Mouse (Mus musculus): ENCODE measurements around the gene Ret. TPM values are rescaled to one million over a fixed set of nuclear protein-coding genes. Genes with fewer than 3 reads are reported as not detected.

Ret gene
- 4.4 TPM for polyA plus RNA-seq (2015; fragmentation: Illumina TruSeq; extraction: RNeasy Lipid Tissue Mini Kit (QIAGEN cat#74804); ENCODE audit: insufficient read depth, low read depth, low replicate concordance)

GRCm38 (mm10) chr6:118197440-118197975 is at the start of gene Ret:
Ret (minus strand) TSS chr6:118197718.

GRCm38 (mm10) chr6:118138731-118139709 is 58.5 kb downstream of the Ret start, which contains the start of gene Csgalnact2:
Csgalnact2 (minus strand) TSS chr6:118139140.

Other genes starting within 250 kb of the Ret start
- gene Rasgef1a, start 186.3 kb downstream of the Ret start, polyA plus RNA-seq (2015; fragmentation: Illumina TruSeq; extraction: RNeasy Lipid Tissue Mini Kit (QIAGEN cat#74804); ENCODE audit: insufficient read depth, low read depth, low replicate concordance) = 0.54 TPM
- 4.7 TPM for gene Csgalnact2, start 58.6 kb downstream of the Ret start, polyA plus RNA-seq (2015; fragmentation: Illumina TruSeq; extraction: RNeasy Lipid Tissue Mini Kit (QIAGEN cat#74804); ENCODE audit: insufficient read depth, low read depth, low replicate concordance)
- 8.0 TPM for gene Bms1, start 221.8 kb upstream of the Ret start, polyA plus RNA-seq (2015; fragmentation: Illumina TruSeq; extraction: RNeasy Lipid Tissue Mini Kit (QIAGEN cat#74804); ENCODE audit: insufficient read depth, low read depth, low replicate concordance)

Measured in pancreas, adult 10 weeks (tissue).